Mouse (Mus musculus) kidney, embryonic 15.5 days (tissue): ENCODE measurements around the gene Gnb1. TPM values are rescaled to one million over a fixed set of nuclear protein-coding genes. Genes with fewer than 3 reads are reported as not detected.
A peak's percentile ranks its signal among the peaks of the same experiment; 100 is the strongest.

Experiments used
- ATAC-seq: fragments of 200-750 bp; cut with Nextera tagmentation; replicated peaks from 2 replicates; pipeline ENCODE4 v1.8.0; 2017; ENCODE audit warnings: moderate TSS enrichment; ENCODE audit not compliant: low FRiP score
- H3K27ac ChIP-seq: fragments of 300-500 bp; sonication (generic); 2 replicates; pipeline ENCODE4 v1.5.1; 2015; ENCODE audit warnings: mild to moderate bottlenecking, inconsistent platforms
- H3K27me3 ChIP-seq: fragments of 300-500 bp; sonication (generic); 2 replicates; pipeline ENCODE4 v1.6.1; 2015; ENCODE audit warnings: inconsistent platforms
- H3K36me3 ChIP-seq: fragments of 300-500 bp; sonication (generic); 2 replicates; pipeline ENCODE4 v1.6.1; 2015; ENCODE audit warnings: inconsistent platforms
- H3K4me1 ChIP-seq: fragments of 300-500 bp; sonication (generic); 2 replicates; pipeline ENCODE4 v1.6.1; 2015; ENCODE audit warnings: inconsistent platforms
- H3K4me2 ChIP-seq: fragments of 300-500 bp; sonication (generic); 2 replicates; pipeline ENCODE4 v1.6.1; 2015; ENCODE audit warnings: moderate library complexity, mild to moderate bottlenecking, inconsistent platforms
- H3K4me3 ChIP-seq: fragments of 300-500 bp; sonication (generic); replicated peaks from 2 replicates; pipeline ENCODE4 v1.5.1; 2015; ENCODE audit warnings: mild to moderate bottlenecking, inconsistent platforms
- H3K9ac ChIP-seq: fragments of 300-500 bp; sonication (generic); 2 replicates; pipeline ENCODE4 v1.6.1; 2015; ENCODE audit warnings: mild to moderate bottlenecking, inconsistent platforms
- H3K9me3 ChIP-seq: fragments of 300-500 bp; sonication (generic); replicated peaks from 2 replicates; pipeline ENCODE4 v1.6.1; 2016; ENCODE audit warnings: inconsistent platforms
- WGBS: fragments of 180-500 bp; shearing (Covaris S2); methylation state at CpG from one replicate; pipeline ENCODE4 v1.1.7; 2015; ENCODE audit warnings: mixed read lengths; 5-methylcytosine and 5-hydroxymethylcytosine counted together
- polyA plus RNA-seq: library from polyadenylated mRNA; unstranded; fragments of >200 nt; fragmentation: Nextera tagmentation; extraction: Ambion mirVana; gene quantifications from 2 replicates; pipeline ENCODE4 v1.2.1, GENCODE M21; 2015

The Gnb1 gene
- polyA plus RNA-seq, 1 experiment from 2014 or later = 488 TPM

DNA sequence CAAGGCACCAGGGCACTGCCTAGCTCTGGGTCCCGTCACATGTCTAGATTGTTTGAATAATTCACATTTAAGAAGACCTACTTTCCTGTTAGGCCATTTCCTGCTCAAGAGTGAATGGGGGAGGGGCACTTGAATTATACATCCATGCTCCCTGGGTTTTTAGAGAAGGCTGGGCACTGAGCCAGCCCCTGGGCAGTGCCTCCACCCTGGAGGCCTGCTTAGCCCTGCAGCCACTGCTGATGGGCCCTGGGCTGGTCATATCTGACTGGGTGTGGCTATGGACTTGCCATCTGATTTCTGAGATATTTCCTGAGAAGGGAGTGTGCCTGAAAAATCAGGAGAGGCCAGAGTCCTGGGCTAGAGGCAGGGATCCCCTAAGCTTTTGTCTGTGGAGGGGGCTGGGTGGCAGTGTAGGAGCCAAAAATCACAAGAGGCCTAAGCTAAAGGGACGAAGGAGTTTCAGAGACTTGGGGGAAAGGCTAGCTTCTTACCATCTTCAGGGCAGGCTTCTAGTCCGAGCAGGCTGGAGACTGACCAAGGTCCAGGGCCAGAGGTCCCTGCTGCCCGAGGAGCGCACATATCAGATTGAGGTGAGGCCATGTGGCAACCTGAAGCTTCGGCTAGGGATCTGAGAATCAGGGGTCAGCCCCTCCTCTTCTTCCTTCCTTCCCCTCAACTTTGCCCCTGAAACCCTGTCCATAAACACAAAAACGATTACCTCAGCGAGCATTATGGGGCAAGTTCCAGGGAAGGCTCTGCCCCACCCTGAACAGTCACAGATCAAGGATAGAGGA lies 2.7 kb upstream of the Gnb1 start:
- H3K27ac ChIP-seq = peak overlapping the region; percentile 85
- H3K4me1 ChIP-seq = peaks cover 62% of the 10 kb centered on the region
- no peak overlapping the region for H3K9ac ChIP-seq
- no peaks in the 10 kb centered on the region for H3K9me3 ChIP-seq
- ATAC-seq = peak; percentile 70
- no peaks in the 10 kb centered on the region for H3K36me3 ChIP-seq
- WGBS = 45% methylated on average over 8 of the region's 8 CpGs
- H3K4me3 ChIP-seq = no peak overlapping the region
- H3K27me3 ChIP-seq = no peaks in the 10 kb centered on the region
- H3K4me2 ChIP-seq = peak overlapping the region; percentile 18; the same call in 1 of the 2 replicates

DNA sequence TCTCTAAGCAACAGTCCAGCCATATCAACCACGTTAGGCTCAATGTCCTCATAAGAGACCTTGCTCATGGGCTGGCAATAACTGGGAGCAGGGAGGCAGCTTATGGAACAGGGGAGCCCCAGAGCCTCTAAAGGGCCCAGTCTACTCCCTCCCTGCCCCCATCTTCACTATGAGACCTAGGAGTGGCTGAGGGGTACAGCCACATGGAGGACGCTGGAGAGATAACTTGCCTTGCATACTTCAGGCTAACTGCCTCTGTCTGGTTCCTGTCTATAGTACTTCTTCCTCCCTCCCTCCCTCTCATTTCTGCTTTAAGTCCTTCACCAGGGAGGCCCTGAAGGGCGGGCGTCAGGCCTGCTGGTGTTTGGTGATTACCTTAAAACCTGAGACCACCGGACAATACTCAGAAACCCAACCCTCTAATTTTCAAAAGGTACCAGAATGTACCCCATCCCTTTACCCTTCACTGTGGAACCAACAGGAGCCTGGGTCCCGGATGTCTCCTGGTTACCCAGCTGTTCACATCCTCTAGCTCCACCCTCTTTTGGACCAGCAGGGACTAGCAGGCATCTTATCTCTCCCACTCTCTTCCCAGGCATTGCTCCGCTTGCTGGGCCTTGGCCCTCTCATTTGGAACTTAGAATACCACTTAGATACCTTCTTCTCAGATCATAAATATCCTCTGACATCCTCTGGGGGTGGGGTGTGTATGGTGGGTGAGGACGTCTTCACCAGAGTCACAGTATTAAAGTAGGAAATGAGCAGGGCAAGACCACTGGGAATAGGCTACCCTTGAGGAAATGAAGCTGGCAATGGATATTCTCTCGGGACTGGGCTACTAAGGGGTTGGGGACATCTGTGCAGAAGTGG lies 1.8 kb upstream of the Gnb1 start:
- H3K27me3 ChIP-seq = no peaks in the 10 kb centered on the region
- WGBS = 75% methylated on average over 9 of the region's 9 CpGs
- H3K9ac ChIP-seq = no peak overlapping the region
- H3K27ac ChIP-seq = peak overlapping the region; percentile 85
- ATAC-seq = no peak
- peaks cover 68% of the 10 kb centered on the region for H3K4me1 ChIP-seq
- no peaks in the 10 kb centered on the region for H3K36me3 ChIP-seq
- H3K9me3 ChIP-seq = no peaks in the 10 kb centered on the region
- no peak overlapping the region for H3K4me3 ChIP-seq
- H3K4me2 ChIP-seq = no peak overlapping the region

DNA sequence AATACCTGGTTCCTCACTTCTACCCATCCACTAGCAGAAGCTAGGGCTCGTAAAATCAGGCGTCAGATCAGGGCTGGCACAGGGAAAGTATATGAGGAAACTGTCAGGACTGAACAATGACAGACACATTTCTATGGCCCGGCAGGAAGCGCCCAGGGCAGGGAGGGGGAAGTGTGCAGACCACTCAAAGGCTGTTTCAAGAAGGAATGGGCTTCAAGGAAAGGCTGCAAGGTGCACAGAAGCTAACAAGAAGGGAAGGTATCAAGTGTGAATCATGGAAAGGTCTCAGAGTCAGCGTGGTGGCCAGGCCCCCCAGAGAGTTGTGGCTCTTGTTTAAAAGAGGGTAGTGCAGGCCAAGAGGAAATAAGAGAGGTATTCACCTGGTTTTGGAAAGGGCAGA lies 705 bp upstream of the Gnb1 start:
- ATAC-seq = no peak
- Histone ChIP-seq H3K36me3 (no peaks in the 10 kb centered on the region), H3K4me1 (peaks cover 70% of the 10 kb centered on the region), H3K27ac (peak overlapping the region; percentile 94), H3K4me2 (peak overlapping the region; percentile 72), H3K27me3 (no peaks in the 10 kb centered on the region), H3K9me3 (no peaks in the 10 kb centered on the region), H3K4me3 (peak overlapping the region; percentile 74), H3K9ac (peak overlapping the region; percentile 100)
- WGBS = 25% methylated on average over 5 of the region's 5 CpGs

DNA sequence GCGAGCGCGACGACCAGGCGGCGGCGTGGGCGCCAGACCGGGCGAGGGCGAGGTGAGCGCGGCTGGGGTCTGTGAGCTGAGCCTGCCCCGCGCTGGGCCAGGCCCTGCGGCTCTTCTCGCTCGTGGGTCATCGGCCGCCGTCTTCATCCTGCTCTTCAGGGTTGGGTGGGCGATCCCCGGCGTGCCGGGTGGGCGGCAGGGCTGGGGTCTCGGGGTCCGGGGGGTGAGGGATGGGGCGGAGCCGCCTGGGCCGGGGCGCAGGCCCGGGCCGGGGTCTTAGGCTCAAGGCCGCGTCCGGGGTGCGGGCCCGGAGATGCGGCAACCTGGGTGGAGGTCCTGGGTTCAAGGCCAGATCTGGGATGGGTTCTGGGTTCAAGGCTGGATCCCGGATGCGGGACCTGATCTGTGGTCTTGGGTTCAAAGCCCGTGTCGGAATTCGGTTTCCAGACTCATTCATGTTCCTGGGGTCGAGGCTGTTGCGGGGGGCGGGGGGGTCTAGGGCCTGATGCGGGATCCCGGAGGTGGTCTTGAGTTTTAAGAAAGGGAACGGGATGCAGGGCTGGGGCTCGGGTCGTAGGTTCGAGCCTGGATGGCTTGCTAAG lies 469 bp downstream of the Gnb1 start:
- H3K9ac ChIP-seq = peak overlapping the region; percentile 100
- H3K4me3 ChIP-seq = peak overlapping the region; percentile 74
- peak overlapping the region; percentile 94 for H3K27ac ChIP-seq
- H3K36me3 ChIP-seq = 0 out of 2 replicates have a peak, but pooled peaks cover 3% of the 10 kb centered on the region
- H3K9me3 ChIP-seq = no peaks in the 10 kb centered on the region
- ATAC-seq = peak; percentile 63
- WGBS = under 1% methylated on average over 50 of the region's 54 CpGs
- no peaks in the 10 kb centered on the region for H3K27me3 ChIP-seq
- H3K4me1 ChIP-seq = peaks cover 66% of the 10 kb centered on the region
- H3K4me2 ChIP-seq = peak overlapping the region; percentile 72

DNA sequence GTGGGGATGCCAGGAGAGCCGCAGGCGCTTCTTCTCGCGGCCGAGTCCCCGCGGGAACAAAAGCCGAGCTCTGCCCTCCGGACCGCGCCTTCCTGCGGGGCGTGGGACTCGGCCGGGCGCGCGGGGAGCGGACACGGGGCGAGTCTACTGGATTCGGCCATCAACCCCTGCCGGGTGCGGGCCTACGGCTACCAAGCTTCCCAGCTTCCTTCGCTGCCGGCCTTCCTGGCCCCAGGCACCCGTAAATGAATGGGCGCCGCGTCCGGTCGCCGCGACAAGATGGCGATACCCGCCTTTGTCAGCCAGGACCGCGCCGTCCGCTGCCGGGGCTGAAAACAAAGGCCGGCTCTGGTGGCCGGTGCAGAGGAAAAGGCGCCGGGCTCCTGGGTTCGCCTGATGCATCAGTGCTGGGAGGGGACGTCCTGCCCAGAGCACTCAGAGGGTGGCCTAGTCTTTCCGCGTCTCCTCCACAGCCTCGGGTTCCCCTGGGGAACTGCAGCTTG lies 1.0 kb downstream of the Gnb1 start:
- no peaks in the 10 kb centered on the region for H3K9me3 ChIP-seq
- peak overlapping the region; percentile 74 for H3K4me3 ChIP-seq
- no peaks in the 10 kb centered on the region for H3K27me3 ChIP-seq
- 0 out of 2 replicates have a peak, but pooled peaks have one; percentile 4 for ATAC-seq
- H3K9ac ChIP-seq = peak overlapping the region; percentile 100
- 0% methylated on average over 51 of the region's 51 CpGs for WGBS
- peaks cover 60% of the 10 kb centered on the region for H3K4me1 ChIP-seq
- H3K36me3 ChIP-seq = 0 out of 2 replicates have a peak, but pooled peaks cover 3% of the 10 kb centered on the region
- peak overlapping the region; percentile 94 for H3K27ac ChIP-seq
- H3K4me2 ChIP-seq = peak overlapping the region; percentile 72

DNA sequence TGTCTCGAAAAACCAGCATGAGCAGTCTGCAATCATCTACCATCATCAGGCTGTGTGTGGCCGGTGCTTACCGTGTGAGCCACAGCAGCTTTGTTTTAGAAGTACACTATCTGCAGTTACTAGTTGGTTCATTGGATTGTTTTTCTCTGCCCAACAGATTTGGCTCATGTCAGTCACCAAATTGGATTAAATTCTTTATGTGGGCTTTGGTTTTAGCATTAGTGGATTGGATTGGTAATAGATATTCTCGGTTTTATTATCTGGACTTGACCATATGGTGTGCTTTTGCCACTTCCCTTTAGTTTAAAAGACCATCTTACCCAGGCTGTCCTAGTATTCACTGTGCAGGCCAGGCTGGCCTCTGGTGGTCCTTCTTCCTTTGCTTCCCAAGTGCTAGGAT lies 3.7 kb downstream of the Gnb1 start:
- no peaks in the 10 kb centered on the region for H3K27me3 ChIP-seq
- no peak overlapping the region; the same call in 1 of the 2 replicates for H3K4me2 ChIP-seq
- H3K9me3 ChIP-seq = no peaks in the 10 kb centered on the region
- H3K27ac ChIP-seq = no peak overlapping the region
- peaks cover 38% of the 10 kb centered on the region for H3K4me1 ChIP-seq
- no peak overlapping the region for H3K9ac ChIP-seq
- WGBS = 68% methylated on average over 4 of the region's 4 CpGs
- ATAC-seq = no peak
- no peak overlapping the region for H3K4me3 ChIP-seq
- 0 out of 2 replicates have a peak, but pooled peaks cover 3% of the 10 kb centered on the region for H3K36me3 ChIP-seq

DNA sequence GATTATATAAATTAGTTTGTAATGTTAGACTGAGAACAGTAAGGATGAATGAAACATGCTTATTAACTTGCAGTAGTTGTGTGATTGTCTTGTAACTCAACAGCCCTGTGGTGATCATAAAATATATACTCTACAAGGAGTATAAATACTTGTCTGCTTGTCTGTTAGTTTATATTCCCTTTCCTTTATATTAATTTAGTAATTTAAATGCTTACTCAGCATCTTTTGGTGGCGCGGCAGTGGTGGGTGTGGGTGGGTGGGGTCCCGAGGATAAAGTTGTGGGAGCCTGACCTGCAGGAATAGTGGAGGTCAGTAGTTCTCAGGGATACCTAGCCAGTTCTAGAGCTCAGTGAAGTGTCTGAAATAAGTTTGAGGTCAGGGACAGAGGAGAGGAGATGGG lies 6.8 kb downstream of the Gnb1 start:
- Histone ChIP-seq H3K27me3 (no peaks in the 10 kb centered on the region), H3K4me2 (no peak overlapping the region), H3K9me3 (no peaks in the 10 kb centered on the region), H3K4me3 (no peak overlapping the region), H3K27ac (no peak overlapping the region), H3K4me1 (peaks cover 25% of the 10 kb centered on the region), H3K9ac (no peak overlapping the region), H3K36me3 (0 out of 2 replicates have a peak, but pooled peaks cover 3% of the 10 kb centered on the region)
- 86% methylated on average over 3 of the region's 3 CpGs for WGBS
- no peak for ATAC-seq

DNA sequence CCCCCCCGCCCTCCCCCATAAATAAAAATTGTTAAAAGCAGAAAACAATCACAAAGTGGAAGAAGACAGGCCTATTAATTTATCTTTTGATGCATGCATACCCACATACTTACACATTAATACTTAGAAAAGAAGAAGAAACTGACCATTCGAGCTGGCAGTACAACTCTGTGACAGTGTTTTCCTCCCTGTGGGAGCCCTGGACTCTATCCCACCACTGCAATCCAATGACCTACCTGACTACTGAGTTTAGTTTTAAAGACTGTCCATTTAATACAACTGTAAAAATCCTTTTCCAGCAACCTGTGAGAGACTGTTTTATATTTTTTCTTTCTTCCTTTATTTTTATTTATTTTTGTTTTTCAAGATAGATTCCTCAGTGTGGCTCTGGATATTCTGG lies 10.0 kb downstream of the Gnb1 start:
- Histone ChIP-seq H3K36me3 (0 out of 2 replicates have a peak, but pooled peaks cover 3% of the 10 kb centered on the region), H3K4me2 (no peak overlapping the region), H3K27me3 (no peaks in the 10 kb centered on the region), H3K27ac (no peak overlapping the region), H3K4me3 (no peak overlapping the region), H3K9ac (no peak overlapping the region), H3K9me3 (no peaks in the 10 kb centered on the region), H3K4me1 (peaks cover 24% of the 10 kb centered on the region)
- 56% methylated on average over 2 of the region's 2 CpGs for WGBS
- no peak for ATAC-seq

DNA sequence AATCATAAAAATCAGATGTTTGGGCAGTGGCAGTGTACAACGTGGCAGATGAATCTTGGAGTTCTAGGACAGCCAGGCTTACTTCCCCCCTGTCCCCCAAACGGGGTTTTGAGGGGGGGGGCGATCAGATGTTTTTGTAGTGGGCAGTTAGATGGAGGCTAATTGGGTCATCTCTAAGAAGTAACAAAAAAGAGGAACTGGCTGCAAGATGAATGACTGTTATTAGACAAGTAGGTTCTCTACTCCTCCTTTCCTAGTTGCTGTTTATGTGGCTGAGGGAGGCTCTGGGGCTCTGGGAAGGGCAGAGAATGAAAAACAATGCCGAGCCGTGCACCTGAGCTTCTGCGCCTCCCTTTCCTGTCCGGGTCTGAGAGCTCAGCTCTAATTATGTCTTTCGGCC lies 13.9 kb downstream of the Gnb1 start:
- Histone ChIP-seq H3K27ac (peak overlapping the region; percentile 33; the same call in 1 of the 2 replicates), H3K4me1 (peaks cover 25% of the 10 kb centered on the region), H3K36me3 (no peaks in the 10 kb centered on the region), H3K27me3 (no peaks in the 10 kb centered on the region), H3K4me2 (no peak overlapping the region), H3K4me3 (no peak overlapping the region), H3K9ac (no peak overlapping the region), H3K9me3 (no peaks in the 10 kb centered on the region)
- no peak for ATAC-seq
- WGBS = 31% methylated on average over 8 of the region's 8 CpGs

DNA sequence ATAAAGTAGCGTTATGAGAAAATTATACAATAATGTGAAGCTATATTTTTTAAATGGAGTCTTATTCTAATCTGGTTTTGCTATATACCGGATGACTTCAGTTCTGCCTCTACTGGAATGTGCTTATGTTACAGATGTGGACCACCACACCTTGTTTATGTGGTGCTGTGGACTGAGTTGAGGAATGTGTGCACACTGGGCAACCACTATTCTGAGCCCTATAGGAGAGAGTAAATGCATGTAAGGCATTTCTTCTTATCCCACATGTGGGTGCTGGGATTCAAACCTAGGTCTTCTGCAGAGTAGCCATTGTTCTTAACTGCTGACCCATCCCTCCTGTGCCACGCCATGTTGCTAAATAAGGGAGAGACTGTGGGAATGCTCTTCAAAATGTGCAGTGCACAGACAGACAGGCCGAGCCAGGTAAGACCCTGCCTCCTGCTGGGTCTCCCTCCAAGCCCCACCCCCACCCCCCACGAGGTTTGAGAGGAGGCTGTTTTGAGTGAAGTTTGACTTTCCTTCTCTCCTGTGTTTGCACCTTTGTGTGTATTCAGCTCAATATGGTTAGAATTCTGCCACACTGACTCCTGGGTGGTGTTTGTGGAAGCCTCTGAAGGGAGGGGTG lies 14.6 kb downstream of the Gnb1 start:
- Histone ChIP-seq H3K9me3 (no peaks in the 10 kb centered on the region), H3K36me3 (no peaks in the 10 kb centered on the region), H3K4me1 (peaks cover 25% of the 10 kb centered on the region), H3K9ac (no peak overlapping the region), H3K4me3 (no peak overlapping the region), H3K27ac (0 out of 2 replicates have a peak overlapping the region, but pooled peaks have one; percentile 14), H3K27me3 (no peaks in the 10 kb centered on the region), H3K4me2 (no peak overlapping the region)
- ATAC-seq = no peak
- 86% methylated on average over 5 of the region's 5 CpGs for WGBS

DNA sequence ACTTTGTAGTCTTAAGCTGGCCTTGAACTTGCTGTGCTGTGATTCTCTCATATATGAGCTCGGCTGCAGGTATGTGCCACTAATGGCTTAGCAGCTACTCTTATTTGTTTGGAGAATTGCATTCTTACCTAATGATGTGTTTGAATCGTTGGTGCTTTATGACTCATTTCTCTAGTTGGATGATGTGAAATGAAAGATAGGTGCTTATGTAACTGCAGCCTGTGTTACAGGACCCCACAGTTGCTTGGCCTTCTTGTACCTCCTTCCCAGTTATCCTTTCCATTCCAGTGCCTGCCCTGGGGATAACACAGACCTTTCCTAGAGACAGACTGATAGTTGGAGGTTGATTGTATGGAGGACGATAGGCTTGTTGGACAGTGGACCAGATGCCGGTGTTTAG lies 17.5 kb downstream of the Gnb1 start:
- H3K4me2 ChIP-seq = no peak overlapping the region
- no peak overlapping the region for H3K9ac ChIP-seq
- peaks cover 25% of the 10 kb centered on the region for H3K4me1 ChIP-seq
- no peaks in the 10 kb centered on the region for H3K27me3 ChIP-seq
- ATAC-seq = no peak
- no peak overlapping the region for H3K27ac ChIP-seq
- peaks cover 7% of the 10 kb centered on the region; the same call in 1 of the 2 replicates for H3K36me3 ChIP-seq
- 84% methylated on average over 4 of the region's 4 CpGs for WGBS
- H3K9me3 ChIP-seq = no peaks in the 10 kb centered on the region
- H3K4me3 ChIP-seq = no peak overlapping the region
